Mouse (Mus musculus): ENCODE measurements around the gene Mtus2. TPM values are rescaled to one million over a fixed set of nuclear protein-coding genes. Genes with fewer than 3 reads are reported as not detected.

The Mtus2 gene
- polyA plus RNA-seq, 1 experiment = 8.7 TPM

- TF ChIP-seq CTCF (IDR thresholded peaks at IDR 0.05; ENCODE audit: borderline replicate concordance, control insufficient read depth, extremely low read depth, insufficient read depth, low read length, poor library complexity) = no peak
- no peak for TF ChIP-seq POLR2A (IDR thresholded peaks at IDR 0.05; ENCODE audit: control insufficient read depth, extremely low read depth, insufficient read depth, low read length, poor library complexity)
- Histone ChIP-seq H3K4me1 (replicated peaks; ENCODE audit: control insufficient read depth, insufficient read depth, low read length) (no peaks in the 10 kb centered on the region), H3K27ac (ENCODE audit: control insufficient read depth, insufficient read depth, low read length) (no peak overlapping the region), H3K4me3 (ENCODE audit: control insufficient read depth, insufficient read depth, low read length) (no peak overlapping the region), H3K27me3 (ENCODE audit: control insufficient read depth, insufficient read depth, low read length) (no peaks in the 10 kb centered on the region), H3K36me3 (ENCODE audit: control insufficient read depth, insufficient read depth, low read length) (no peaks in the 10 kb centered on the region)
- 77% methylated on average over 15 of the region's 15 CpGs for WGBS
- no peak for DNase-seq
Observed at GRCm38 (mm10) chr5:148115207-148115817, 158.2 kb downstream of the Mtus2 start.

- H3K4me1 ChIP-seq (replicated peaks; ENCODE audit: control insufficient read depth, insufficient read depth, low read length) = no peaks in the 10 kb centered on the region
- DNase-seq = no peak
- H3K27me3 ChIP-seq (ENCODE audit: control insufficient read depth, insufficient read depth, low read length) = no peaks in the 10 kb centered on the region
- no peaks in the 10 kb centered on the region for H3K36me3 ChIP-seq (ENCODE audit: control insufficient read depth, insufficient read depth, low read length)
- 91% methylated on average over 12 of the region's 12 CpGs for WGBS
- no peak for TF ChIP-seq CTCF (IDR thresholded peaks at IDR 0.05; ENCODE audit: borderline replicate concordance, control insufficient read depth, extremely low read depth, insufficient read depth, low read length, poor library complexity)
- no peak for TF ChIP-seq POLR2A (IDR thresholded peaks at IDR 0.05; ENCODE audit: control insufficient read depth, extremely low read depth, insufficient read depth, low read length, poor library complexity)
- no peak overlapping the region for H3K4me3 ChIP-seq (ENCODE audit: control insufficient read depth, insufficient read depth, low read length)
- no peak overlapping the region for H3K27ac ChIP-seq (ENCODE audit: control insufficient read depth, insufficient read depth, low read length)
Observed at GRCm38 (mm10) chr5:148124354-148124753, 167.2 kb downstream of the Mtus2 start.

GRCm38 (mm10) chr5:148130691-148131457, 173.8 kb downstream of the Mtus2 start:
- Histone ChIP-seq H3K4me3 (ENCODE audit: control insufficient read depth, insufficient read depth, low read length) (no peak overlapping the region), H3K4me1 (replicated peaks; ENCODE audit: control insufficient read depth, insufficient read depth, low read length) (no peaks in the 10 kb centered on the region), H3K27me3 (ENCODE audit: control insufficient read depth, insufficient read depth, low read length) (no peaks in the 10 kb centered on the region), H3K36me3 (ENCODE audit: control insufficient read depth, insufficient read depth, low read length) (no peaks in the 10 kb centered on the region), H3K27ac (ENCODE audit: control insufficient read depth, insufficient read depth, low read length) (no peak overlapping the region)
- no peak for DNase-seq
- TF ChIP-seq POLR2A (IDR thresholded peaks at IDR 0.05; ENCODE audit: control insufficient read depth, extremely low read depth, insufficient read depth, low read length, poor library complexity) = no peak
- TF ChIP-seq CTCF (IDR thresholded peaks at IDR 0.05; ENCODE audit: borderline replicate concordance, control insufficient read depth, extremely low read depth, insufficient read depth, low read length, poor library complexity) = no peak
- 61% methylated on average over 8 of the region's 8 CpGs for WGBS

GRCm38 (mm10) chr5:148131458-148132131, 174.5 kb downstream of the Mtus2 start:
- 80% methylated on average over 10 of the region's 10 CpGs for WGBS
- Histone ChIP-seq H3K4me3 (ENCODE audit: control insufficient read depth, insufficient read depth, low read length) (no peak overlapping the region), H3K27me3 (ENCODE audit: control insufficient read depth, insufficient read depth, low read length) (no peaks in the 10 kb centered on the region), H3K27ac (ENCODE audit: control insufficient read depth, insufficient read depth, low read length) (no peak overlapping the region), H3K4me1 (replicated peaks; ENCODE audit: control insufficient read depth, insufficient read depth, low read length) (no peaks in the 10 kb centered on the region), H3K36me3 (ENCODE audit: control insufficient read depth, insufficient read depth, low read length) (no peaks in the 10 kb centered on the region)
- TF ChIP-seq POLR2A (IDR thresholded peaks at IDR 0.05; ENCODE audit: control insufficient read depth, extremely low read depth, insufficient read depth, low read length, poor library complexity) = no peak
- no peak for TF ChIP-seq CTCF (IDR thresholded peaks at IDR 0.05; ENCODE audit: borderline replicate concordance, control insufficient read depth, extremely low read depth, insufficient read depth, low read length, poor library complexity)
- DNase-seq = no peak

GRCm38 (mm10) chr5:148133448-148134060, 176.4 kb downstream of the Mtus2 start:
- H3K36me3 ChIP-seq (ENCODE audit: control insufficient read depth, insufficient read depth, low read length) = no peaks in the 10 kb centered on the region
- no peak for DNase-seq
- TF ChIP-seq CTCF (IDR thresholded peaks at IDR 0.05; ENCODE audit: borderline replicate concordance, control insufficient read depth, extremely low read depth, insufficient read depth, low read length, poor library complexity) (no peak), POLR2A (IDR thresholded peaks at IDR 0.05; ENCODE audit: control insufficient read depth, extremely low read depth, insufficient read depth, low read length, poor library complexity) (no peak)
- WGBS = 89% methylated on average over 9 of the region's 9 CpGs
- no peak overlapping the region for H3K4me3 ChIP-seq (ENCODE audit: control insufficient read depth, insufficient read depth, low read length)
- no peak overlapping the region for H3K27ac ChIP-seq (ENCODE audit: control insufficient read depth, insufficient read depth, low read length)
- H3K4me1 ChIP-seq (replicated peaks; ENCODE audit: control insufficient read depth, insufficient read depth, low read length) = no peaks in the 10 kb centered on the region
- H3K27me3 ChIP-seq (ENCODE audit: control insufficient read depth, insufficient read depth, low read length) = no peaks in the 10 kb centered on the region

- WGBS = 89% methylated on average over 3 of the region's 3 CpGs
- no peak overlapping the region for H3K27ac ChIP-seq (ENCODE audit: control insufficient read depth, insufficient read depth, low read length)
- H3K27me3 ChIP-seq (ENCODE audit: control insufficient read depth, insufficient read depth, low read length) = no peaks in the 10 kb centered on the region; the same call in 1 of the 2 replicates
- TF ChIP-seq CTCF (IDR thresholded peaks at IDR 0.05; ENCODE audit: borderline replicate concordance, control insufficient read depth, extremely low read depth, insufficient read depth, low read length, poor library complexity) (no peak), POLR2A (IDR thresholded peaks at IDR 0.05; ENCODE audit: control insufficient read depth, extremely low read depth, insufficient read depth, low read length, poor library complexity) (no peak)
- no peaks in the 10 kb centered on the region for H3K36me3 ChIP-seq (ENCODE audit: control insufficient read depth, insufficient read depth, low read length)
- no peak for DNase-seq
- H3K4me1 ChIP-seq (replicated peaks; ENCODE audit: control insufficient read depth, insufficient read depth, low read length) = no peaks in the 10 kb centered on the region
- no peak overlapping the region for H3K4me3 ChIP-seq (ENCODE audit: control insufficient read depth, insufficient read depth, low read length)
Observed at GRCm38 (mm10) chr5:148141662-148142061, 184.5 kb downstream of the Mtus2 start.
